Mouse (Mus musculus) T-helper 17 cell (primary cell): ENCODE measurements around the gene Fuca1.
"Not testable (repeated sequence)": the region's sequence is repeated elsewhere in the genome, so short reads cannot be mapped to it uniquely, and the experiment has no call there.

Source experiments
- in situ Hi-C, 2 experiments: fragments of 300-600 bp; cut with MboI, MseI; formaldehyde crosslinking; loops; 1 replicate in 1 of 2; 2 replicates in 1 of 2; pipeline ENCODE4 v1.15.1; 2025; ENCODE audit warnings: high pct_unique_total_duplicates in 2 of 2

The Fuca1 gene

GRCm38 (mm10) chr4:135921257-135922120, 954 bp downstream of the Fuca1 start:
- in situ Hi-C loops: loop anchor here in 1 of 2 experiments (5.0 kb wide), 1 partner anchor 34 kb away; no protein-coding TSS in a partner anchor

- in situ Hi-C loops: loop anchor here in 1 of 2 experiments (5.0 kb wide), 1 partner anchor 35 kb away; no protein-coding TSS in a partner anchor
These were observed 1.7 kb downstream of the Fuca1 start for GRCm38 (mm10) chr4:135922190-135922589.

- in situ Hi-C loops: loop anchor here in 1 of 2 experiments (5.0 kb wide), 1 partner anchor 37 kb away; no protein-coding TSS in a partner anchor
These were observed 3.9 kb downstream of the Fuca1 start for GRCm38 (mm10) chr4:135924418-135924817.

- in situ Hi-C loops: loop anchor here in 1 of 2 experiments (5.0 kb wide), 1 partner anchor 123 kb away; no protein-coding TSS in a partner anchor
These were observed 4.8 kb downstream of the Fuca1 start for GRCm38 (mm10) chr4:135925341-135925740.

GRCm38 (mm10) chr4:135926195-135926808, 5.8 kb downstream of the Fuca1 start:
- in situ Hi-C loops: loop anchor here in 1 of 2 experiments (5.0 kb wide), 1 partner anchor 124 kb away; no protein-coding TSS in a partner anchor

GRCm38 (mm10) chr4:135926861-135927260, 6.3 kb downstream of the Fuca1 start:
- in situ Hi-C loops: loop anchor here in 1 of 2 experiments (5.0 kb wide), 1 partner anchor 125 kb away; no protein-coding TSS in a partner anchor

- in situ Hi-C loops: loop anchor here in 1 of 2 experiments (5.0 kb wide), 1 partner anchor 126 kb away; no protein-coding TSS in a partner anchor
These were observed 7.8 kb downstream of the Fuca1 start for GRCm38 (mm10) chr4:135928376-135928775.

GRCm38 (mm10) chr4:135929405-135929804, 8.9 kb downstream of the Fuca1 start:
- in situ Hi-C loops: loop anchor here in 1 of 2 experiments (5.0 kb wide), 1 partner anchor 127 kb away; no protein-coding TSS in a partner anchor

- in situ Hi-C loops: loop anchor here (5.0 to 10.0 kb wide), 3 partner anchors 128 to 1565 kb away; no protein-coding TSS in a partner anchor
These were observed 9.3 kb downstream of the Fuca1 start for GRCm38 (mm10) chr4:135929828-135930227.

GRCm38 (mm10) chr4:135930239-135930638, 9.7 kb downstream of the Fuca1 start:
- in situ Hi-C loops: loop anchor here in 1 of 2 experiments (10.0 kb wide), 2 partner anchors 225 to 1565 kb away; no protein-coding TSS in a partner anchor

- in situ Hi-C loops: loop anchor here in 1 of 2 experiments (10.0 kb wide), 2 partner anchors 227 to 1567 kb away; no protein-coding TSS in a partner anchor
These were observed 11.3 kb downstream of the Fuca1 start for GRCm38 (mm10) chr4:135931832-135932231.

GRCm38 (mm10) chr4:135934708-135935500, 14.4 kb downstream of the Fuca1 start:
- in situ Hi-C loops: loop anchor here in 1 of 2 experiments (5.0 to 10.0 kb wide), 3 partner anchors 48 to 1570 kb away; no protein-coding TSS in a partner anchor

GRCm38 (mm10) chr4:135935502-135935901, 15.0 kb downstream of the Fuca1 start:
- in situ Hi-C loops: loop anchor here in 1 of 2 experiments (5.0 to 10.0 kb wide), 3 partner anchors 48 to 1571 kb away; no protein-coding TSS in a partner anchor

GRCm38 (mm10) chr4:135938858-135939257, 18.3 kb downstream of the Fuca1 start:
- in situ Hi-C loops: loop anchor here in 1 of 2 experiments (5.0 to 10.0 kb wide), 3 partner anchors 52 to 1574 kb away; no protein-coding TSS in a partner anchor

- in situ Hi-C loops: not testable (repeated sequence)
These were observed 20.5 kb downstream of the Fuca1 start for GRCm38 (mm10) chr4:135941026-135941425.

- in situ Hi-C loops: no loop called here
These were observed 21.7 kb downstream of the Fuca1 start for GRCm38 (mm10) chr4:135942193-135942592.

GRCm38 (mm10) chr4:135943389-135943788, 22.9 kb downstream of the Fuca1 start:
- in situ Hi-C loops: no loop called here

GRCm38 (mm10) chr4:135945706-135946105, 25.2 kb downstream of the Fuca1 start:
- in situ Hi-C loops: loop anchor here in 1 of 2 experiments (5.0 kb wide), 1 partner anchor 143 kb away; no protein-coding TSS in a partner anchor

- in situ Hi-C loops: loop anchor here in 1 of 2 experiments (5.0 kb wide), 1 partner anchor 144 kb away; no protein-coding TSS in a partner anchor
These were observed 25.7 kb downstream of the Fuca1 start, which contains the start of gene Hmgcl for GRCm38 (mm10) chr4:135946278-135946658. Hmgcl (plus strand) TSS chr4:135946448.

- in situ Hi-C loops: loop anchor here in 1 of 2 experiments (5.0 kb wide), 1 partner anchor 144 kb away; no protein-coding TSS in a partner anchor
These were observed 26.2 kb downstream of the Fuca1 start for GRCm38 (mm10) chr4:135946659-135947301.
